Mouse (Mus musculus) limb, embryonic 11.5 days (tissue): ENCODE data around the gene Ubr4. TPM values are rescaled to one million over a fixed set of nuclear protein-coding genes. Genes with fewer than 3 reads are reported as not detected.

Experiments
- ATAC-seq: fragments of 200-750 bp; cut with Nextera tagmentation; 2 replicates; pipeline ENCODE4 v1.8.0; 2017; ENCODE audit warnings: low read depth; ENCODE audit not compliant: insufficient number of reproducible peaks, low FRiP score, low TSS enrichment
- DNase-seq: peaks from one replicate; pipeline ENCODE4 v3.0.0-alpha.2; 2015; ENCODE audit warnings: low spot score
- H3K27ac ChIP-seq: fragments of 300-500 bp; sonication (generic); replicated peaks from 2 replicates; pipeline ENCODE4 v1.5.1; 2014; ENCODE audit warnings: low read depth, mild to moderate bottlenecking, low read length
- H3K27me3 ChIP-seq: fragments of 300-500 bp; sonication (generic); 2 replicates; pipeline ENCODE4 v1.6.1; 2014; ENCODE audit warnings: mild to moderate bottlenecking, low read length, mixed read lengths; ENCODE audit not compliant: control insufficient read depth, insufficient read depth
- H3K36me3 ChIP-seq: fragments of 300-500 bp; sonication (generic); 2 replicates; pipeline ENCODE4 v1.6.1; 2014; ENCODE audit warnings: mild to moderate bottlenecking, low read length, moderate library complexity, mixed read lengths; ENCODE audit not compliant: control insufficient read depth, insufficient read depth
- H3K4me1 ChIP-seq: fragments of 300-500 bp; sonication (generic); 2 replicates; pipeline ENCODE4 v1.6.1; 2014; ENCODE audit warnings: low read length, mixed read lengths; ENCODE audit not compliant: control insufficient read depth, insufficient read depth
- H3K4me2 ChIP-seq: fragments of 300-500 bp; sonication (generic); 2 replicates; pipeline ENCODE4 v1.6.1; 2014; ENCODE audit warnings: low read depth, mild to moderate bottlenecking, moderate library complexity; ENCODE audit not compliant: severe bottlenecking
- H3K4me3 ChIP-seq: fragments of 300-500 bp; sonication (generic); 2 replicates; pipeline ENCODE4 v1.5.1; 2014; ENCODE audit warnings: low read depth, low read length
- H3K9ac ChIP-seq: fragments of 300-500 bp; sonication (generic); 2 replicates; pipeline ENCODE4 v1.6.1; 2014; ENCODE audit warnings: mild to moderate bottlenecking, low read length
- H3K9me3 ChIP-seq: fragments of 300-500 bp; sonication (generic); 2 replicates; pipeline ENCODE4 v1.6.1; 2016; ENCODE audit warnings: low read length; ENCODE audit not compliant: control insufficient read depth
- WGBS: fragments of 180-500 bp; shearing (Covaris S2); extraction: QIAGEN DNeasy Blood & Tissue Kit; methylation state at CpG from one replicate; pipeline ENCODE4 v1.1.7; 2014; 5-methylcytosine and 5-hydroxymethylcytosine counted together
- polyA plus RNA-seq: library from polyadenylated mRNA; unstranded; fragments of >200 nt; fragmentation: Nextera tagmentation; extraction: Ambion mirVana; gene quantifications from 2 replicates; pipeline ENCODE4 v1.2.1, GENCODE M21; 2014

The Ubr4 gene
- polyA plus RNA-seq, 1 experiment from 2014 or later: 87.0 TPM

DNA sequence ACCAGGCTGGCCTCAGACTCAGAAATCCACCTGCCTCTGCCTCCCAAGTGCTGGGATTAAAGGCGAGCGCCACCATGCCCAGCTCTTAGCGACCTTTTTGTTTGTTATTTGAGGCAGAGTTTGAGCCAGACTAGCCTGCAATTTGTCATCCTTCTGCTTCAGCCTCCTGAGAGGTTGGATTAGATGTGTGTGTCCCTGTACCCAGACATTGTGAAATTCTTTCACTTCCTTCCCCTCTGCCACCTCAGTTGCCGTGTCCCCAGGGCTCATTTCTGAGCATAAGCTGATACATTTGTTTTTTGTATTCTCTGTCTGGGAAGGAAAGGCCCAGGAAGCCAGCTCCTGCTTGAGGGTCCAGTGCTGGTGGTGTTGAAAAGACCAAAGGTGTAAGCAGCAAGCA, 11.6 kb upstream of the Ubr4 start:
- WGBS: 89% methylated on average over 4 of the region's 4 CpGs

DNA sequence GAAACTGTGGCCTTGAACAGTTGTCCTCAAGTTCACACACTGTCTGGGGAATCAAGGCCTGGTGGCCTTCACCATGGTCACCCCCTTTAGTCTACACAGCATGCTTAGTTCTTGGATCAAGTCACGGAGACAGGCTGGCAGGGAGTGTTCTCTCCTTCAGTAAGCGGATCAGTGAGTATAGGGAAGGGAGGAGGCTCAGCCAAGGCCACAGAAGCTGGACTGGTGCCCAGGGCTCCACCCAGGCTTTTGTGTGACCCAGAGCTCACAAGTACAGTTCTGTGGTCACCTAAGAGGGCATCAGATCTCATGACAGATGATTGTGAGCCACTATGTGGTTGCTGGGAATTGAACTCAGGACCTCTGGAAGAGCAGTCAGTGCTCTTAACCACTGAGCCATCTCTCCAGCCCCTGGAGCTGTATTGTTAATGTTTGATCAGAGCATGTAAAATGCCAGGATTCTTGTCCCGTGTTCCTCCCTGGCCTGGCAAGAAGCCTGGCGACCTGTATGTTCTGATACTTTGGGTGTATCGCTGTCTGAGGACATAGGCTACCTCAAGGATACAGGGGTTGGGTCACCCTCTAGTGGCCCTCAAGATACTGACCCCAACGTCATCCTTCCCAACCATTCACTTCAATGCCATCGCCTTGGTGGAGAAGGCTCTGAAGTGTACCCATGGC, 10.7 kb upstream of the Ubr4 start:
- DNase-seq (no peak), ATAC-seq (no peak)
- H3K9me3 ChIP-seq: no peaks in the 10 kb centered on the region
- no peak overlapping the region for H3K27ac ChIP-seq
- H3K36me3 ChIP-seq: peaks cover 3% of the 10 kb centered on the region
- no peak overlapping the region for H3K4me2 ChIP-seq
- peaks cover 3% of the 10 kb centered on the region; the same call in 1 of the 2 replicates for H3K27me3 ChIP-seq
- H3K4me3 ChIP-seq: no peak overlapping the region
- H3K9ac ChIP-seq: no peak overlapping the region
- WGBS: 83% methylated on average over 7 of the region's 7 CpGs
- no peaks in the 10 kb centered on the region for H3K4me1 ChIP-seq

More for the DNA sequence above, 11.6 kb upstream of the Ubr4 start:
- Histone ChIP-seq H3K27ac (no peak overlapping the region), H3K9ac (no peak overlapping the region), H3K36me3 (no peaks in the 10 kb centered on the region), H3K9me3 (no peaks in the 10 kb centered on the region), H3K4me2 (no peak overlapping the region), H3K27me3 (peaks cover 3% of the 10 kb centered on the region; the same call in 1 of the 2 replicates), H3K4me3 (no peak overlapping the region), H3K4me1 (no peaks in the 10 kb centered on the region)
- DNase-seq: no peak
- no peak for ATAC-seq

DNA sequence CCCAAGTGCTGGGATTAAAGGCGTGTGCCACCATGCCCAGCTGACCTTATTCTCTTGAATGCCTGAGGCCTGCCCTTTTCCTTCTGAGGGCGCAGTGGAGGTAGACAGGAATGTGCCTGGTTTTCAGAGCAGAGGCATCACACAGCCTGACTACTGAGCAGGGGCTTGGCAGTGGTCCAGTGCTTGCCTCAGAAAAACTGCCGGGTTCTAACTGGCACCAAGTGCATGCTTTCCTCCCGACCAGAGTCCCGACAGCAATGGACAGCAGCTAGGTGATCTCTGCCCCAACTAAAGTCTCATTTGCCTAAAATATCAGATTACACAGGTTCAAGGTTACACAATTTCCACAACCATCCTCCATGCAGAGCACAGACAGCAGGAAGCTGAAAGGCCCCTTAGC, 8.7 kb upstream of the Ubr4 start:
- no peaks in the 10 kb centered on the region for H3K27me3 ChIP-seq
- no peak overlapping the region for H3K4me3 ChIP-seq
- H3K4me1 ChIP-seq: no peaks in the 10 kb centered on the region
- no peak overlapping the region for H3K9ac ChIP-seq
- peaks cover 13% of the 10 kb centered on the region for H3K36me3 ChIP-seq
- no peak overlapping the region for H3K27ac ChIP-seq
- no peak overlapping the region for H3K4me2 ChIP-seq
- 72% methylated on average over 5 of the region's 5 CpGs for WGBS
- no peaks in the 10 kb centered on the region for H3K9me3 ChIP-seq
- no peak for ATAC-seq
- no peak for DNase-seq

DNA sequence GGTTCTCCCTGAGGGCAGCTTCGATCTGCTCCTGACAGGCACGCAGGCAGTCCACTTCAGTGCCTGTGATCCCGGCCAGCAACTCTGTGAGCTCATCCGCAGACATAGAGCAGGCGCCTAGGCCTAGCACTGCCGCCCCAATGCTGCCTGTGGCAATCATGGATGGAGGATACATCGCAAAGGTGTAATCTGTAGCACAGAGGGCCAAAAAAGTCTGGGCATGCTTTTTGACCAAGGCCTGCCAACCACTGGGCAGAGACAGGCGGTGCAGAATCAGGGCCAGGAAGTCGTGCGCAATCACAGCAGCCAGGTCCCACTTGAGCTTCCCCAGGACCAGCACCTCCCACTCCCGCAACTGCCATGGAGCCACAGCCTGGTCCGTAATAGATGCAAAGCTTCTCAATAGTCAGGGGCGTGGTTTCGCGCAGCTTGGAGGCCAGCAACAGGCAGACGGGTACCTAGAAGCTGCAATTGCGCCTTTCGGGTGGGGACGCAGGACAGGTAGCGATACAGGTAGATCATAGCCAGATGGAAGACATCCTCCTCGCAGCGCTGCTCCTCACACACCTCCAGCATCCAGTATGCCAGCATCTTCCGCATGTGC, 6.9 kb upstream of the Ubr4 start:
- WGBS: 80% methylated on average over 23 of the region's 23 CpGs
- H3K27me3 ChIP-seq: no peaks in the 10 kb centered on the region
- DNase-seq (no peak), ATAC-seq (no peak)
- peaks cover 20% of the 10 kb centered on the region for H3K36me3 ChIP-seq
- no peaks in the 10 kb centered on the region for H3K4me1 ChIP-seq
- no peak overlapping the region for H3K27ac ChIP-seq
- no peak overlapping the region for H3K9ac ChIP-seq
- no peak overlapping the region for H3K4me3 ChIP-seq
- H3K4me2 ChIP-seq: no peak overlapping the region
- H3K9me3 ChIP-seq: no peaks in the 10 kb centered on the region

DNA sequence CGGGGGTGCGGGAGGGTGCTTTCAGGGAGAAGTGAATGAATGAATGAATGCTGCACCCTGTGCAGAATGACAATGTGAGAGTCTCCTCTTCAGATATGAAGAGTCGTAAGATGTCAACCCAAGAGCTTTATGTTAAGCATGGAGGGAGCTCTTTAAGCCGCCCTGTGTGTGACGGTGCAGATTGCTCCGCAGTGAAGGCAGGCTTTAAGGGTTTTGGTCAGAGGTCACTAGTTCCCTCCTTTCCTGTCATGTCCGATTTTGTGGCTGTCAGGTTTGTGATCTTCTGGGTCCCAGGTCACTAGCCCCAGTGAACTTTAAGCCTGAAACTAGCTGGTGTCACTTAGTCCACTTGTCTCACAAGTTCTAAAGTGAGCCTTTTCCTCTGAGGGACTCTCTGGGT, 423 bp downstream of the Ubr4 start:
- peak overlapping the region; percentile 93; the same call in 1 of the 2 replicates for H3K27ac ChIP-seq
- WGBS: under 1% methylated on average over 7 of the region's 7 CpGs
- peak overlapping the region; percentile 89 for H3K4me3 ChIP-seq
- peaks cover 24% of the 10 kb centered on the region for H3K36me3 ChIP-seq
- H3K4me1 ChIP-seq: peaks cover 8% of the 10 kb centered on the region; the same call in 1 of the 2 replicates
- peak overlapping the region; percentile 93 for H3K9ac ChIP-seq
- no peak for ATAC-seq
- DNase-seq: no peak
- no peaks in the 10 kb centered on the region for H3K27me3 ChIP-seq
- no peaks in the 10 kb centered on the region for H3K9me3 ChIP-seq
- peak overlapping the region; percentile 94 for H3K4me2 ChIP-seq

DNA sequence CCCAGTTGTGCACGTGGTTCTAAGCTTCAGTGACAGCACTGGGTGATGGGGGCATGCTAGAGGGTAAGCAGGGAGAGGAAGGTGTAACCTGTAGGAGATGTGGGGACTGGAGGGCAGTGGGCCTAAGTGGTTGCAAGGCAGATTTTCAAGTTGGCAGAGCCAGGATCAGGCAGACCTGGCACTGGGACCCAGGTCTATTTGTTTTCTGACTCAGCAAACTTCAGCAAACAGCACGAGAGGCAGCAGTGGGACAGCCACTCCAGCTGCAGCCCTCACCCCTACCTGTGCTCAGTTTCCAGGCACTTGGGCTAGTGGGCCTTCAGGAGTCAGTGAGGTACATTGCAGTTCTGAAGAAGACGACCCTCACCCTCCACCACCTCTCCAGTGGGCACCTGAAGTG, 4.8 kb downstream of the Ubr4 start:
- Histone ChIP-seq H3K4me1 (peaks cover 3% of the 10 kb centered on the region; the same call in 1 of the 2 replicates), H3K9me3 (no peaks in the 10 kb centered on the region), H3K9ac (no peak overlapping the region), H3K4me2 (no peak overlapping the region), H3K4me3 (no peak overlapping the region), H3K36me3 (peaks cover 27% of the 10 kb centered on the region), H3K27me3 (no peaks in the 10 kb centered on the region), H3K27ac (no peak overlapping the region)
- DNase-seq (no peak), ATAC-seq (no peak)
- 93% methylated on average over 3 of the region's 3 CpGs for WGBS

DNA sequence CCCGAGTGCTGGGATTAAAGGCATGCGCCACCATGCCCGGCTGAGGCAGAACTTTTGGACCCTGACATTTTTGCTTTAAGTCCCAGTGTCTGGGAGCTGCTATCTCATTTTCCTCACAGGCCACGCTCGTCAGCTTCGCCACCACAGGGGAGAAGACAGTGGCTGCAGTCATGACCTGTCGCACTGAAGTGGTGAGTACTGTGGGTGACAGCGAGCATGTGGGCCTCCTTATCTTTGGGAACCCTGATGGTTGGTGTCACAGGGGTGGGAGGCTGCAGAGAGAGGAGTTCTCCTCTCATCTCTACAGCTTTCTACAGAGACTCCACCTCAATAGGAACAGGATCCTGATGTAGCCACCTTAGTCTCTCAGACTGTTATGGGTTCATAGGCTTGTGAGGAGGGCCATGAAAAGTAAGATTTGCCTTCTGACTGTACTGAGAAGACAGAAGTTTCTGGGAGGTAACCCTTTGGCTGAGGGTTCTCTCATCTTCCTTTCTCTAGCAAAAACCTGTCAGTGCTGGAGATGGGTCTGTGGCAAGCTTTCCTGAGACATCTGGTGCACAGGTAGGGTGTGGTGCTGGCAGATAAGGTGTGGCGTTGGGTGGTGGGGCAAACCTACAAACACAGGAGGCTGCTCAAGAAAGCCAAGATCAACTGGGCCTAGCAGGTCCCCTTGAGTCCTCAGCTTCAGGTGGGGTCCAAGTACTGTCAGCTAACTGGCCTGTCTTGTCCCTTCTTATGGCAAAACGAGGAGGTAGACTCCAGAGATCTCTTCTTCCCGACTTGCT, 8.5 kb downstream of the Ubr4 start:
- ATAC-seq (no peak), DNase-seq (no peak)
- no peak overlapping the region for H3K27ac ChIP-seq
- H3K27me3 ChIP-seq: no peaks in the 10 kb centered on the region
- no peak overlapping the region for H3K4me2 ChIP-seq
- no peak overlapping the region for H3K4me3 ChIP-seq
- no peaks in the 10 kb centered on the region for H3K4me1 ChIP-seq
- H3K9me3 ChIP-seq: no peaks in the 10 kb centered on the region
- no peak overlapping the region for H3K9ac ChIP-seq
- peaks cover 35% of the 10 kb centered on the region for H3K36me3 ChIP-seq
- 91% methylated on average over 11 of the region's 11 CpGs for WGBS

DNA sequence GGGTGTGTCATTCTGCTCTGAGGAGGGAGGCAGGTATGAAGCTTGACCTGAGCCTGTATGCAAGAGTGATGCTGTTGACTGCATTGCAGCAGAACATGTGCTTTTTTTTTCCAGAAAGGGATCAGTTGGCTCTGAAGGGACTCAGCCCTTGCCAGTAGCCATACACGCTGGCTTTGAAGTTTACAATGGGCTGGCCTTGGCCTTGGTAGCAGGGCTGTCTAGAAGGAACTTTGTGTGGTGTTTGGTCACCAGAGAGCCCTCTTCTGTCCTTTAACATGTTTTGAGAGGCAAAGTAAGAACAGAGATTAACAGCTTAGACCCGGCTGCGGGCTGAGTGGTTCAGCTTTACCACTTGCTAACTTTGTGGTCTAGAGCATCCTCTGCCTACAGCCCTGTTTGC, 14.9 kb downstream of the Ubr4 start:
- Histone ChIP-seq H3K36me3 (peaks cover 49% of the 10 kb centered on the region), H3K9ac (no peak overlapping the region), H3K27me3 (no peaks in the 10 kb centered on the region), H3K4me3 (no peak overlapping the region), H3K4me1 (no peaks in the 10 kb centered on the region), H3K27ac (no peak overlapping the region), H3K9me3 (no peaks in the 10 kb centered on the region), H3K4me2 (no peak overlapping the region)
- DNase-seq: no peak
- WGBS: 93% methylated on average over 3 of the region's 3 CpGs
- no peak for ATAC-seq
